Mouse (Mus musculus) lung, embryonic 14.5 days (tissue): ENCODE results near the gene Kcnc4. TPM values are rescaled to one million over a fixed set of nuclear protein-coding genes. Genes with fewer than 3 reads are reported as not detected.

Experiments
- ATAC-seq: fragments of 200-750 bp; cut with Nextera tagmentation; 2 replicates; pipeline ENCODE4 v1.8.0; 2017; ENCODE audit warnings: mild to moderate bottlenecking, moderate TSS enrichment, moderate library complexity; ENCODE audit not compliant: insufficient read depth
- DNase-seq: peaks from one replicate; pipeline ENCODE4 v3.0.0-alpha.2; 2015
- H3K27ac ChIP-seq: fragments of 300-500 bp; sonication (generic); 2 replicates; pipeline ENCODE4 v1.5.1; 2014; ENCODE audit warnings: low read depth, mild to moderate bottlenecking, moderate library complexity
- H3K27me3 ChIP-seq: fragments of 300-500 bp; sonication (generic); 2 replicates; pipeline ENCODE4 v1.6.1; 2014; ENCODE audit warnings: low read length, control low read depth; ENCODE audit not compliant: insufficient read depth
- H3K36me3 ChIP-seq: fragments of 300-500 bp; sonication (generic); 2 replicates; pipeline ENCODE4 v1.6.1; 2014; ENCODE audit warnings: control low read depth; ENCODE audit not compliant: insufficient read depth
- H3K4me1 ChIP-seq: fragments of 300-500 bp; sonication (generic); 2 replicates; pipeline ENCODE4 v1.6.1; 2014; ENCODE audit warnings: antibody characterized with exemption, control low read depth; ENCODE audit not compliant: insufficient read depth
- H3K4me2 ChIP-seq: fragments of 300-500 bp; sonication (generic); 2 replicates; pipeline ENCODE4 v1.6.1; 2014; ENCODE audit warnings: mild to moderate bottlenecking
- H3K4me3 ChIP-seq: fragments of 300-500 bp; sonication (generic); 2 replicates; pipeline ENCODE4 v1.5.1; 2014; ENCODE audit warnings: low read depth, low read length
- H3K9ac ChIP-seq: fragments of 300-500 bp; sonication (generic); 2 replicates; pipeline ENCODE4 v1.6.1; 2014
- H3K9me3 ChIP-seq: fragments of 300-500 bp; sonication (generic); 2 replicates; pipeline ENCODE4 v1.6.1; 2016; ENCODE audit warnings: low read depth, low read length, control low read depth
- CTCF ChIP-seq: IDR thresholded peaks from 2 replicates; pipeline ENCODE4 v1.5.1; 2016; ENCODE audit warnings: antibody characterized with exemption, low read depth
- WGBS: fragments of 180-500 bp; shearing (Covaris S2); extraction: QIAGEN DNeasy Blood & Tissue Kit; methylation state at CpG from one replicate; pipeline ENCODE4 v1.1.7; 2014; 5-methylcytosine and 5-hydroxymethylcytosine counted together
- polyA plus RNA-seq: library from polyadenylated mRNA; unstranded; fragments of >200 nt; fragmentation: Nextera tagmentation; extraction: Ambion mirVana; gene quantifications from 2 replicates; pipeline ENCODE4 v1.2.1, GENCODE M21; 2014

Gene Kcnc4
- polyA plus RNA-seq, 1 experiment from 2014 or later: 0.07 TPM

- H3K36me3 ChIP-seq: 0 out of 2 replicates have a peak, but pooled peaks cover 2% of the 10 kb centered on the region
- no peak overlapping the region for H3K4me2 ChIP-seq
- H3K27me3 ChIP-seq: no peaks in the 10 kb centered on the region
- no peak for TF ChIP-seq CTCF
- no peak overlapping the region for H3K9ac ChIP-seq
- H3K9me3 ChIP-seq: peaks cover 11% of the 10 kb centered on the region; the same call in 1 of the 2 replicates
- 28% methylated on average over 7 of the region's 7 CpGs for WGBS
- 0 out of 2 replicates have a peak overlapping the region, but pooled peaks have one; percentile 9 for H3K27ac ChIP-seq
- ATAC-seq (peak; percentile 33; the same call in 1 of the 2 replicates), DNase-seq (peak; percentile 72)
- H3K4me3 ChIP-seq: no peak overlapping the region
- peaks cover 9% of the 10 kb centered on the region; the same call in 1 of the 2 replicates for H3K4me1 ChIP-seq
Observed at GRCm38 (mm10) chr3:107501702-107502151, 42.4 kb upstream of the Kcnc4 start.

- no peak for ATAC-seq
- TF ChIP-seq CTCF: no peak
- Histone ChIP-seq H3K9ac (no peak overlapping the region), H3K36me3 (0 out of 2 replicates have a peak, but pooled peaks cover 2% of the 10 kb centered on the region), H3K4me3 (no peak overlapping the region), H3K27me3 (no peaks in the 10 kb centered on the region), H3K27ac (no peak overlapping the region), H3K9me3 (peaks cover 11% of the 10 kb centered on the region; the same call in 1 of the 2 replicates), H3K4me1 (peaks cover 3% of the 10 kb centered on the region; the same call in 1 of the 2 replicates), H3K4me2 (no peak overlapping the region)
- 93% methylated on average over 11 of the region's 11 CpGs for WGBS
- no peak for DNase-seq
Observed at GRCm38 (mm10) chr3:107500301-107500700, 40.9 kb upstream of the Kcnc4 start.

GRCm38 (mm10) chr3:107496086-107496850 lies 36.9 kb upstream of the Kcnc4 start:
- Histone ChIP-seq H3K4me1 (0 out of 2 replicates have a peak, but pooled peaks cover 3% of the 10 kb centered on the region), H3K4me2 (no peak overlapping the region), H3K4me3 (no peak overlapping the region), H3K9me3 (peaks cover 11% of the 10 kb centered on the region; the same call in 1 of the 2 replicates), H3K36me3 (0 out of 2 replicates have a peak, but pooled peaks cover 2% of the 10 kb centered on the region), H3K9ac (no peak overlapping the region), H3K27ac (no peak overlapping the region), H3K27me3 (no peaks in the 10 kb centered on the region)
- peak; percentile 71 for DNase-seq
- TF ChIP-seq CTCF: no peak
- ATAC-seq: peak; percentile 36; the same call in 1 of the 2 replicates
- 53% methylated on average over 13 of the region's 13 CpGs for WGBS

DNA sequence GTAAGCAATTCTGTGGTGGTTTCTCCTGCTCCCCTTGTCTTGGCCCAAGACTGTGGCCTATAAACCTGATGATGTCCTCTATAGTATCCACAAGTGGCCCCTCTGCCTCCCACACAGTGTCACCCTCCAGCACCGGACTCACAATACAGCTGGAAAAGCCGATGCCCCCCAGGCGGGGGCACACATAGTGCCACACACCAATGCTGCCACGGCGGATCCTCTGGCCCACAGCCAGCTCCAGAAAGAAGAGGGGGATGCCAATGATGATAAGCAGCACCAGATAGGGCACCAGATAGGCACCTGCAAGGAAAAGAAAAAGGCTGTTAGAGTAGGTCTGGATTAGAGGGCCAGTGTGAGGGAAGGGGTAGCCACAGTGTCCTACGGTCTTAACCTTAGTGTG lies 36.2 kb upstream of the Kcnc4 start:
- WGBS: 87% methylated on average over 6 of the region's 6 CpGs
- H3K9me3 ChIP-seq: peaks cover 10% of the 10 kb centered on the region; the same call in 1 of the 2 replicates
- H3K4me1 ChIP-seq: 0 out of 2 replicates have a peak, but pooled peaks cover 4% of the 10 kb centered on the region
- no peak overlapping the region for H3K4me2 ChIP-seq
- TF ChIP-seq CTCF: no peak
- H3K36me3 ChIP-seq: 0 out of 2 replicates have a peak, but pooled peaks cover 2% of the 10 kb centered on the region
- DNase-seq: no peak
- H3K4me3 ChIP-seq: no peak overlapping the region
- ATAC-seq: no peak
- H3K9ac ChIP-seq: no peak overlapping the region
- no peaks in the 10 kb centered on the region for H3K27me3 ChIP-seq
- H3K27ac ChIP-seq: no peak overlapping the region

- 26% methylated on average over 6 of the region's 6 CpGs for WGBS
- Histone ChIP-seq H3K27me3 (no peaks in the 10 kb centered on the region), H3K9ac (no peak overlapping the region), H3K4me2 (no peak overlapping the region), H3K27ac (peak overlapping the region; percentile 54; the same call in 1 of the 2 replicates), H3K36me3 (no peaks in the 10 kb centered on the region), H3K4me1 (0 out of 2 replicates have a peak, but pooled peaks cover 4% of the 10 kb centered on the region), H3K9me3 (no peaks in the 10 kb centered on the region), H3K4me3 (no peak overlapping the region)
- TF ChIP-seq CTCF: no peak
- DNase-seq: peak; percentile 94
- ATAC-seq: peak; percentile 94
Observed at GRCm38 (mm10) chr3:107491459-107491858, 32.1 kb upstream of the Kcnc4 start.

DNA sequence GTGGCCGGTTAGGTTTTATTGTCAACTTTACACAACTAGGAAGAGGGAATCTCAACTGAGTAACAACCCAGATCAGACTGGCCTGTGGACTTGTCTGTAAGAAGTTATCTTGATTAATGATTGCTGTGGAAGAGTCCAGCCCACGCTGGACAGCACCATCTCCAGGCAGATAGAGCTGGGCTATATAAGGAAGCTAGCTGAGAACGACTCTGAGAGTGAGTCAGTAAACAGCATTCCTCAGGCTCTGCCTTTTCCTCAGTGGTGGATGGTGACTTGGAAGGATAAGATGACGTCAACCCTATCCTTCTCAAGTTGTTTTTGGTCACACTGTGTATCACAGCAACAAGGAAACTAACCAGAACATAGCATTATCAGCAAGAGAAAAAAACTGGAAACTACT lies 29.3 kb upstream of the Kcnc4 start:
- peak; percentile 18 for DNase-seq
- H3K27me3 ChIP-seq: no peaks in the 10 kb centered on the region
- no peaks in the 10 kb centered on the region for H3K9me3 ChIP-seq
- ATAC-seq: no peak
- WGBS: 39% methylated on average over 4 of the region's 4 CpGs
- H3K36me3 ChIP-seq: no peaks in the 10 kb centered on the region
- 0 out of 2 replicates have a peak, but pooled peaks cover 4% of the 10 kb centered on the region for H3K4me1 ChIP-seq
- H3K9ac ChIP-seq: no peak overlapping the region
- no peak overlapping the region for H3K4me2 ChIP-seq
- H3K27ac ChIP-seq: no peak overlapping the region
- TF ChIP-seq CTCF: no peak
- no peak overlapping the region for H3K4me3 ChIP-seq

DNA sequence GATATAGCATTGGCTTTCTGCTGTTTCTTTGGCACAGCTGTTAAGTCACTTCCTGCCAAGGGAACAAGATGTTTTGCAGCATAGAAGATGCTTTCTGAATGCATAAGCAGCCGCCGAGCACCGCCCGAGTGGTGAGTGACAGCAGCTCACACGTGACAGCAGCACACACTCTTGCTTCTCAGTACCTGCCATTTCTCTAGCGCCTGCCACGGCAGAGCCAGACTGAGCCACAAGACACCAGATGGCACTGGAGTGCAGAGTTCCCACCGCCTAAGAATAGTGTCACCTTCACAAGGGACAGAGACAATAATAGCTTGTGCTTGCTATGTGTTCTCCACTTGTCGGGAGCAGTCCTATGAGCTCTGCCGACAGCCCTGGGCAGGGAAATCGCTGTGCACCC lies 23.9 kb upstream of the Kcnc4 start:
- no peaks in the 10 kb centered on the region for H3K4me1 ChIP-seq
- TF ChIP-seq CTCF: no peak
- no peak for DNase-seq
- no peak overlapping the region for H3K27ac ChIP-seq
- H3K9me3 ChIP-seq: no peaks in the 10 kb centered on the region
- H3K4me2 ChIP-seq: no peak overlapping the region
- H3K9ac ChIP-seq: no peak overlapping the region
- WGBS: 38% methylated on average over 11 of the region's 11 CpGs
- H3K27me3 ChIP-seq: no peaks in the 10 kb centered on the region
- H3K4me3 ChIP-seq: no peak overlapping the region
- ATAC-seq: no peak
- H3K36me3 ChIP-seq: no peaks in the 10 kb centered on the region
